Mouse (Mus musculus): Measurements from ENCODE around the gene Disc1. TPM values are rescaled to one million over a fixed set of nuclear protein-coding genes. Genes with fewer than 3 reads are reported as not detected.

Gene Disc1
- polyA plus RNA-seq, 1 experiment from 2014 or later: 1.8 TPM

- H3K4me3 ChIP-seq: no peak overlapping the region
- peaks cover 32% of the 10 kb centered on the region for H3K4me1 ChIP-seq (replicated peaks)
- peak overlapping the region; percentile 14; the same call in 1 of the 2 replicates for H3K4me2 ChIP-seq
- ATAC-seq (ENCODE audit: low FRiP score, low read depth): no peak
- no peak overlapping the region for H3K9ac ChIP-seq
- 0 out of 2 replicates have a peak overlapping the region, but pooled peaks have one; percentile 20 for H3K27ac ChIP-seq (replicated peaks)
- WGBS: 22% methylated on average over 10 of the region's 10 CpGs
- no peaks in the 10 kb centered on the region for H3K36me3 ChIP-seq
- no peaks in the 10 kb centered on the region for H3K9me3 ChIP-seq
- H3K27me3 ChIP-seq: no peaks in the 10 kb centered on the region
Observed at GRCm38 (mm10) chr8:125134876-125135275, 80.9 kb downstream of the Disc1 start.

GRCm38 (mm10) chr8:125139689-125140150 is 85.7 kb downstream of the Disc1 start:
- Histone ChIP-seq H3K4me3 (no peak overlapping the region), H3K4me1 (replicated peaks) (peaks cover 35% of the 10 kb centered on the region), H3K27me3 (no peaks in the 10 kb centered on the region), H3K4me2 (no peak overlapping the region), H3K36me3 (no peaks in the 10 kb centered on the region), H3K9ac (no peak overlapping the region), H3K27ac (replicated peaks) (peak overlapping the region; percentile 67), H3K9me3 (no peaks in the 10 kb centered on the region)
- peak; percentile 82 for ATAC-seq (ENCODE audit: low FRiP score, low read depth)
- 37% methylated on average over 13 of the region's 13 CpGs for WGBS

- no peak for ATAC-seq (ENCODE audit: low FRiP score, low read depth)
- H3K9me3 ChIP-seq: no peaks in the 10 kb centered on the region
- H3K4me2 ChIP-seq: no peak overlapping the region
- 91% methylated on average over 7 of the region's 7 CpGs for whole genome bisulfite sequencing
- H3K36me3 ChIP-seq: no peaks in the 10 kb centered on the region
- peaks cover 23% of the 10 kb centered on the region for H3K4me1 ChIP-seq (replicated peaks)
- no peaks in the 10 kb centered on the region for H3K27me3 ChIP-seq
- no peak overlapping the region for H3K4me3 ChIP-seq
- no peak overlapping the region for H3K9ac ChIP-seq
- H3K27ac ChIP-seq (replicated peaks): no peak overlapping the region
Observed at GRCm38 (mm10) chr8:125140965-125141364, 87.0 kb downstream of the Disc1 start.

- no peak overlapping the region for H3K4me2 ChIP-seq
- H3K9me3 ChIP-seq: no peaks in the 10 kb centered on the region
- no peak overlapping the region for H3K4me3 ChIP-seq
- WGBS: 49% methylated on average over 20 of the region's 20 CpGs
- H3K27me3 ChIP-seq: 0 out of 2 replicates have a peak, but pooled peaks cover 7% of the 10 kb centered on the region
- no peaks in the 10 kb centered on the region for H3K36me3 ChIP-seq
- peak; percentile 72; the same call in 1 of the 2 replicates for ATAC-seq (ENCODE audit: low FRiP score, low read depth)
- H3K4me1 ChIP-seq (replicated peaks): peaks cover 18% of the 10 kb centered on the region
- no peak overlapping the region for H3K27ac ChIP-seq (replicated peaks)
- H3K9ac ChIP-seq: no peak overlapping the region
Observed at GRCm38 (mm10) chr8:125156863-125157640, 103.1 kb downstream of the Disc1 start.

GRCm38 (mm10) chr8:125157641-125158005 is 103.6 kb downstream of the Disc1 start:
- WGBS: 79% methylated on average over 5 of the region's 5 CpGs
- no peak overlapping the region for H3K4me3 ChIP-seq
- H3K9me3 ChIP-seq: no peaks in the 10 kb centered on the region
- peaks cover 18% of the 10 kb centered on the region for H3K4me1 ChIP-seq (replicated peaks)
- no peak overlapping the region for H3K9ac ChIP-seq
- H3K36me3 ChIP-seq: no peaks in the 10 kb centered on the region
- H3K27me3 ChIP-seq: 0 out of 2 replicates have a peak, but pooled peaks cover 7% of the 10 kb centered on the region
- H3K4me2 ChIP-seq: no peak overlapping the region
- no peak for ATAC-seq (ENCODE audit: low FRiP score, low read depth)
- H3K27ac ChIP-seq (replicated peaks): no peak overlapping the region

GRCm38 (mm10) chr8:125159387-125159786 is 105.4 kb downstream of the Disc1 start:
- H3K4me3 ChIP-seq: no peak overlapping the region
- H3K4me2 ChIP-seq: no peak overlapping the region
- peaks cover 18% of the 10 kb centered on the region for H3K4me1 ChIP-seq (replicated peaks)
- WGBS: 20% methylated on average over 12 of the region's 12 CpGs
- H3K27me3 ChIP-seq: 0 out of 2 replicates have a peak, but pooled peaks cover 7% of the 10 kb centered on the region
- no peak overlapping the region for H3K27ac ChIP-seq (replicated peaks)
- no peak overlapping the region for H3K9ac ChIP-seq
- H3K9me3 ChIP-seq: no peaks in the 10 kb centered on the region
- H3K36me3 ChIP-seq: no peaks in the 10 kb centered on the region
- no peak for ATAC-seq (ENCODE audit: low FRiP score, low read depth)

GRCm38 (mm10) chr8:125163491-125163890 is 109.5 kb downstream of the Disc1 start:
- Histone ChIP-seq H3K27me3 (0 out of 2 replicates have a peak, but pooled peaks cover 4% of the 10 kb centered on the region), H3K36me3 (no peaks in the 10 kb centered on the region), H3K4me3 (no peak overlapping the region), H3K9me3 (no peaks in the 10 kb centered on the region), H3K4me1 (replicated peaks) (peaks cover 15% of the 10 kb centered on the region), H3K9ac (no peak overlapping the region), H3K27ac (replicated peaks) (no peak overlapping the region), H3K4me2 (no peak overlapping the region)
- 88% methylated on average over 10 of the region's 10 CpGs for WGBS
- no peak for ATAC-seq (ENCODE audit: low FRiP score, low read depth)

GRCm38 (mm10) chr8:125163906-125164305 is 109.9 kb downstream of the Disc1 start:
- ATAC-seq (ENCODE audit: low FRiP score, low read depth): no peak
- peaks cover 15% of the 10 kb centered on the region for H3K4me1 ChIP-seq (replicated peaks)
- H3K9me3 ChIP-seq: no peaks in the 10 kb centered on the region
- no peak overlapping the region for H3K4me3 ChIP-seq
- H3K4me2 ChIP-seq: no peak overlapping the region
- H3K9ac ChIP-seq: no peak overlapping the region
- H3K27me3 ChIP-seq: no peaks in the 10 kb centered on the region
- H3K27ac ChIP-seq (replicated peaks): no peak overlapping the region
- no peaks in the 10 kb centered on the region for H3K36me3 ChIP-seq
- WGBS: 91% methylated on average over 6 of the region's 6 CpGs

- Histone ChIP-seq H3K4me2 (no peak overlapping the region), H3K9me3 (no peaks in the 10 kb centered on the region), H3K4me3 (no peak overlapping the region), H3K36me3 (no peaks in the 10 kb centered on the region), H3K9ac (no peak overlapping the region), H3K27me3 (no peaks in the 10 kb centered on the region), H3K4me1 (replicated peaks) (peaks cover 15% of the 10 kb centered on the region), H3K27ac (replicated peaks) (no peak overlapping the region)
- no peak for ATAC-seq (ENCODE audit: low FRiP score, low read depth)
- 77% methylated on average over 11 of the region's 11 CpGs for WGBS
Observed at GRCm38 (mm10) chr8:125165505-125166446, 111.8 kb downstream of the Disc1 start.

GRCm38 (mm10) chr8:125166545-125166944 is 112.5 kb downstream of the Disc1 start:
- no peaks in the 10 kb centered on the region for H3K27me3 ChIP-seq
- H3K27ac ChIP-seq (replicated peaks): no peak overlapping the region
- 47% methylated on average over 6 of the region's 6 CpGs for WGBS
- H3K4me2 ChIP-seq: no peak overlapping the region
- H3K9me3 ChIP-seq: no peaks in the 10 kb centered on the region
- H3K36me3 ChIP-seq: no peaks in the 10 kb centered on the region
- peaks cover 15% of the 10 kb centered on the region for H3K4me1 ChIP-seq (replicated peaks)
- no peak for ATAC-seq (ENCODE audit: low FRiP score, low read depth)
- no peak overlapping the region for H3K9ac ChIP-seq
- H3K4me3 ChIP-seq: no peak overlapping the region

- Histone ChIP-seq H3K4me3 (no peak overlapping the region), H3K36me3 (no peaks in the 10 kb centered on the region), H3K27me3 (no peaks in the 10 kb centered on the region), H3K4me2 (no peak overlapping the region), H3K9ac (no peak overlapping the region), H3K9me3 (no peaks in the 10 kb centered on the region), H3K27ac (replicated peaks) (no peak overlapping the region), H3K4me1 (replicated peaks) (peaks cover 15% of the 10 kb centered on the region)
- peak; percentile 35; the same call in 1 of the 2 replicates for ATAC-seq (ENCODE audit: low FRiP score, low read depth)
- 27% methylated on average over 9 of the region's 9 CpGs for whole genome bisulfite sequencing
Observed at GRCm38 (mm10) chr8:125166988-125167387, 113.0 kb downstream of the Disc1 start.

- 27% methylated on average over 3 of the region's 3 CpGs for WGBS
- Histone ChIP-seq H3K9me3 (no peaks in the 10 kb centered on the region), H3K9ac (no peak overlapping the region), H3K36me3 (no peaks in the 10 kb centered on the region), H3K27ac (replicated peaks) (no peak overlapping the region), H3K4me2 (no peak overlapping the region), H3K27me3 (no peaks in the 10 kb centered on the region), H3K4me3 (no peak overlapping the region), H3K4me1 (replicated peaks) (peaks cover 19% of the 10 kb centered on the region)
- no peak for ATAC-seq (ENCODE audit: low FRiP score, low read depth)
Observed at GRCm38 (mm10) chr8:125169628-125170027, 115.6 kb downstream of the Disc1 start.

All from hindbrain, embryonic 15.5 days (tissue).